Mouse (Mus musculus) T-cell, adult 2 months (primary cell): ENCODE data around the gene Slc35c2.
A peak's percentile ranks its signal among the peaks of the same experiment; 100 is the strongest.

Experiments
- DNase-seq: peaks from one replicate; pipeline ENCODE4 v3.0.0; 2022; ENCODE audit warnings: low spot score

The Slc35c2 gene

GRCm38 (mm10) chr2:165287202-165287984, at the start of gene Slc35c2:
TSS of gene Slc35c2 (minus strand) at chr2:165287869.
- peak; percentile 87 for DNase-seq

GRCm38 (mm10) chr2:165337191-165337590, 49.5 kb upstream of the Slc35c2 start:
- no peak for DNase-seq

DNA sequence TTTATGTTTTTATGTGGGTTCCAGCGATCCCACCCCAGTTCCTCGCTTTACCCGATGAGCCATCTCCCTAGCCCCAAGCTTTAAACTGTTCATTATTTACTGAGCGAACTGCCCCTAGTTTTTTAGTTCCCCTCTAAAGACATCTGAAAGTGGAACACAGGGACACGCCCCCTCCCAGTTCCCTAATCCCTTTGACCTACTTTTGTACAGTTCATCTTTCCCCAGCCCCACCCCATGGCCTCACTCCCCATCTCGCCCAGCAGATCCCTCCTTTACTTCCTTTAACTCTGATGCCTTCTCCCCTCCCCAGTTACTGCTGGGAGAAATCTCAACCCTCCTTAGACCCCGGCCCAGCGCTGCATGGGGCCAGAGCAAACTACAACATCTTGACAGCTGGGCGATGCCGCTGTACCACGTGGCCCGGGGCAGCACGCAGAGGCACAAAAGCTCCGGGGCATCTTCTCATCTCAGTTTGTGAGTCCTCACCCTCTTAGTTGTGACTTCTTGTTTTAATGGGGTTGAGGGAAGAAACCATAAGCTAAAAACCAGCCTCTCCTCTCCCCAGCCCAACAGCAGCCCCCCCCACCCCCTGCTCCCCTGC, 45.0 kb upstream of the Slc35c2 start:
- DNase-seq = no peak

DNA sequence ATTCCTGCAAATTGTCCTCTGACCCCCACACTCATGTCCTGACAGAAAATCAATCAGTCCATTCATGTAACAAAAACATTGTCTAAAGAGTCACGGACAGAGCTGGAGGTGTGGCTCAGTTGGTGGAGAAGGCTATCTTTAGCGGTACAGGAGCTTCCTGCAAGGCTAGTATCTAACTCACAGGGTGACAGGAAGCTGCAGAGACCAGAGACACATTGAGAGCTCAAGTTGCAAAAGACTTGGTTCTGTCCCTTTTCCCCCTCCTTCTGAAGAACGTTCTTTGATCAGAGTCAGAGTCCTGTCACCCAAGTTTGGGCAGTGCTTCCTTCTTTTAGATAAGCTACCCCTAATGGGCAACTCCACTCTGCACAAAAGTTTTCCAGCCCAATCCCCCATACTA, 42.0 kb upstream of the Slc35c2 start:
- DNase-seq = peak; percentile 7

GRCm38 (mm10) chr2:165328746-165329145, 41.1 kb upstream of the Slc35c2 start:
- DNase-seq = no peak

GRCm38 (mm10) chr2:165327386-165327785, 39.7 kb upstream of the Slc35c2 start:
- DNase-seq = no peak

GRCm38 (mm10) chr2:165326304-165327190, 38.9 kb upstream of the Slc35c2 start, which contains the start of gene Elmo2:
TSS of gene Elmo2 (minus strand) at chr2:165326479.
- DNase-seq = peak; percentile 98

DNA sequence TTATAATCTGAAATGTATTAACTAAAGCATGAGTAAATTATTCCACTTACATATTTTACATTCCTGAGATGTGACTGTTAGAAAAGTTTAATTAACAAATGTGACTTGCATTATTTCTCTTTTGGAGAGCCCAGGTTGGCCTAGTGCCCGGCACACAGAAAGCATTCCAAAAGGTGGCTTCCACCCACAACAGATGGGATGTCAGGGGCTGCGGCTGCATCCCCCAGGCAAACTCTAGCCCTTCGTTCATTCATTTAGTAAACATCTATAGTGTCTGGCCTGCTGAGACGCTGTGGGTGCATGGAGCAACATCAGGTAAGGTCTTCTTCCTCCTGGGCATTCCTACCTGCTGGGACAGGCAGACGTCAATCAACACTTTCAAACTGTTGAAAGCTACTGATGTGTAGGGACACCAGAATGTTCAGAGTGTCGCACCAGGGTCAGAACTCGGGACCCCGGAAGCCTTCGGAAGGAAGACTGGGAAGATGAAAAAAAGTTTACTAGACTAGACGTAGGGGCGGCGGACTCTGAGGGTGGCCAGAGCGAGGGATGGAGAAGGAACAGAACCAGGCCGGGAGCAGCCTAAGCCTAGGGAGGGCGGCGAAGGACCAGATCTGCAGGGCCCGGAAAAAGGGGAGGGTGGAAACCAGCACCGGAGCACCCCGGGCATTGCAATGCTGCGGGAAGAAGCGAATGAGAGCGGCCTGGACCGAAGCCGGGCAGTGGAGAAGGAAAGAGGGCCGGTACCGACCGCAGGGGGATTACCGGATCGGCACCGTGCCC, 38.0 kb upstream of the Slc35c2 start:
- DNase-seq = no peak

DNA sequence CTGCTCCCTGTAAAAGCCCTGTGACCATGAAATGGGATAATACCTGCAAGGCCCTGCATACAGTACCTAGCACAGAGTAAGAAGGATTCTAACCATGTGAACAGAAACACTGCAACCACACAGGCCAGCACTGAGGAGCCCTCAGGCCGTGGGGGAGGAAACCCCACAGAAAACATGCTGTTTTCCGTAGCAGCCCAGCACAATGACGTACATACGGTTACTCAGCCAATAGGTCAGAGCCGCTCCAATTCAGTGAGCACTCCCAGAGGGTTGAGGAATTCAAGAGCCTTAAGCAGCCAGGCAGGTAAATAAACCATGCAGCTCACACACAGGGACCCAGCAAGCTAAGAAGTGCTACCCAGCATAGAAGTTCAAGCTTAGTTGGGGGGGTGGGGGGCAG, 36.3 kb upstream of the Slc35c2 start:
- no peak for DNase-seq

GRCm38 (mm10) chr2:165323484-165323883, 35.8 kb upstream of the Slc35c2 start:
- DNase-seq = no peak

- no peak for DNase-seq
Observed at GRCm38 (mm10) chr2:165321981-165322735, 34.5 kb upstream of the Slc35c2 start.

DNA sequence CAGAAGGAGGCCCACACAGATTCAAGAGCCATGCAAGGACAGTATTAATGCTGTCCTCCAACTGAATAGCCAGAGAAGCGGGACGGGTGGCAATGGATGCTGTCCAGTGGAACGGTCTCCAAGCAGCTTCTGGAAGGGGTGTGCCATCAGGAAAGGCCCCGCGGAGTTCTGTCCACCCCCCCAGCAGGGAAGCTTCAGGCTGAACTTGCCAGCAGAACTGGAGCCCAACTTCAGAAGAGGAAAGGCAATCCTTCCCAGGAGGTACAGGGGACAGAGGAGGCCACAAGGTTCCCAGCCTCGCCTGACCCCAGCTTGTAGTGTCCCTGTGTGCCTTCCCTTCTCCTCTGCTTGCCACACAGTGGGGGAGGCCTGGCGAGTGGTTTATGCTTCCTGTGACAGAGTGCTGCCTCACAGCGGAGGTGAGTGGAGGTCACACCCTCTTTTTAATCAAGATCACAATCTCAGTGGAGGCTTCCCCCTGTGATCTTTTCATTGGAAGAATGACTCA, 33.8 kb upstream of the Slc35c2 start:
- peak; percentile 34 for DNase-seq

DNA sequence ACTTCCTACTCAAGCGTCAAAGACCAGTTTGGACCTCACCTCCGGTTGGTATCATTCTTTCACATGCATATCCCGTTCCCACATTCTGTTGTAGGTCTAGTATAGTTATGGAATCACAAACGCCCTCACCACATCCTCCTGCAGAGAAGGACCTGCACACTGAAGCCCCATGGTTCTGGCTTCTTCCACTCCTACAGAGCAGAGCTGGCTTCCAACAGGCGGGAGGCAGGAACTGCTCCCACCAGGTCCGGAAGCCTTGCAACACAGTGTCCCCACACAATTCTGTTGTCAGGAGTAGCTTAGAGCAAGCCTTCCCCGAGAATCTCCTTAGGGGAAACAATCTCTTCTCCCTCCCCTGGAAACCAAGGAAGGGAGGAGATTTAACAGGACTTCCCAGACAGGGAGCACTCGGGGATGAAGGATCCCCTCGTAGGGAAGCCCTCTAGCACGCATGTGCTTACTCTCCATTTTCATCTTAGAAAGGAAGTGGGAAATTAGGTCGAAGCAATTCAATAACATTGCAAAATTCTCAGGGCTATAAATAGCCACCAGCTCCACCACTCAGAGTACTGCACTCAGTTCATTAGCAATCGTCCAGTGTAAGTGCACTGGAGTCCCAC, 33.0 kb upstream of the Slc35c2 start:
- no peak for DNase-seq

DNA sequence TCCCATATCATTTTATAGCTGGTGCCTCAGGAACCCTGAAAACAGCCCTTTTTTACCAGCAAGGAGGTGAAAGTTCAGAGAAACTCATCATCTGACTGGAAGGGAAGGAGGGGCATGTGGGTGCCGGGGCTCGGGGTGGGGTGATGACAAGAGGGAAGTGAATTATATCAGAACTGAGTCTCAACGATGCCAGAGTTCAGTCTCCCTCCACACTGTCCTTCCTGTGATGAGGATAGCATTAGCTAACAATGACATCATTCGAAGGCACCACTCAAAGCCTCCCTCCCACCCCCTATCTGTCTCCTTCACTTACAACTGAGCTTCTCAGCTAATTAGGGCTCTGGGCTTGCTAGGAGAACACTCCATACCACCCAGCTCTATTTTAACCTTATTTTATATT, 31.8 kb upstream of the Slc35c2 start:
- DNase-seq = no peak

GRCm38 (mm10) chr2:165318941-165319340, 31.3 kb upstream of the Slc35c2 start:
- DNase-seq = no peak

- DNase-seq = no peak
Observed at GRCm38 (mm10) chr2:165317621-165318263, 30.1 kb upstream of the Slc35c2 start.

DNA sequence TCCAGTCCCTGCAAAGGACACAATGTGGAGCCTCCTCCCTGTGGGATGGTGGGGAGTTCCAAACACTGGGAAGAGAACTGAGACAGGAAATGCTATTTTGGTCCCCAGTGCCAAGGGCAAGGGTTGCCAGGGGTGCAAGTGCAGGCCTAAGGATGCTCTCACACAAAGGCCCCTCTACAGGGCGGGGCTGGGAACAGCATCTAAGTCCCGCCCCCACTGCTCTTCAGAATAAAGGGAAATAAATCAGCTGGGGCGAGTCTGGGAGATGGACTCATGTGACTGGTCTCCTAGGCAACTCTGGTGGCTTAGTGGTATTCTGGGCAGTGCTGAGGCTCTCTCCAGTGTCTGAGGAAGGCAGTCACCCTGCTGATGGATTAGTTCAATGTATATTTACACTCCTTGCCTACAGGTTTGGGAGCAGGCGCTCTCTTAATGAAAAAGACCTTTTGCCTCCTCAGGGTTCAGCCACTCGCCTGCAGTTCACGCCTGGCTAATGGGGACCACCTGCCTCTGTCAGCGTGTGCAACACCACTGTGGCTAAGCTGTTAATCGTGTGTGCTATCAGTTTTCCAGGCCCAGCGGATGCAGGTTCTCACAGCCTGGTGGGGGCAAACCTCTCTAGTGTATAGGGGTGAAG, 29.3 kb upstream of the Slc35c2 start:
- DNase-seq = no peak

GRCm38 (mm10) chr2:165316204-165316603, 28.5 kb upstream of the Slc35c2 start:
- DNase-seq = no peak

- no peak for DNase-seq
Observed at GRCm38 (mm10) chr2:165314197-165314596, 26.5 kb upstream of the Slc35c2 start.
